Mouse (Mus musculus): ENCODE results near the gene Cryz.

Gene Cryz

DNA sequence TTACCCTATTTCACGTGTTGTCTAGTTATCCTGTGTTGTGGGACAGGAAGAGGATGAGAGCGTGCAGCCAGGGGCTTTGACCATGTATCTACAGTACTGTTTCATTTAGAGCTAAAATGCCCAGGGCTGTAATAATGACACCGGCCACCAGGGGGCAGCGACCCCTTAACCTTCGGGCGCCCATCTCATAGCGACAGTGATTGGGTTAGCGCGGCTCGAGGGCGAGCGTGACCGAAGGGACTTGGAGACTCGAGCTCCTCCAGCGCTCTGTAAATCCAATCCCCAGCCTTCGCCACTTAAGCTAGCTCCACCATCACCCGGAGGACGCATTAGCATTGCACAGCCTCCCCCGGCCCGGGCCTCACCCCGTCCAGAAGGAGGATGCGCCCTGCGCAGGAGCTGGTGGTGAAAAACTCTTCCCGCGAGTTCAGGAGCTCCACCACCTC is at the start of gene Cryz:
Gene Cryz, plus strand, starts transcription at position 224 of the 446 bp plus-strand sequence.
- DNase-seq (ENCODE audit: low spot score): peak; percentile 94

DNA sequence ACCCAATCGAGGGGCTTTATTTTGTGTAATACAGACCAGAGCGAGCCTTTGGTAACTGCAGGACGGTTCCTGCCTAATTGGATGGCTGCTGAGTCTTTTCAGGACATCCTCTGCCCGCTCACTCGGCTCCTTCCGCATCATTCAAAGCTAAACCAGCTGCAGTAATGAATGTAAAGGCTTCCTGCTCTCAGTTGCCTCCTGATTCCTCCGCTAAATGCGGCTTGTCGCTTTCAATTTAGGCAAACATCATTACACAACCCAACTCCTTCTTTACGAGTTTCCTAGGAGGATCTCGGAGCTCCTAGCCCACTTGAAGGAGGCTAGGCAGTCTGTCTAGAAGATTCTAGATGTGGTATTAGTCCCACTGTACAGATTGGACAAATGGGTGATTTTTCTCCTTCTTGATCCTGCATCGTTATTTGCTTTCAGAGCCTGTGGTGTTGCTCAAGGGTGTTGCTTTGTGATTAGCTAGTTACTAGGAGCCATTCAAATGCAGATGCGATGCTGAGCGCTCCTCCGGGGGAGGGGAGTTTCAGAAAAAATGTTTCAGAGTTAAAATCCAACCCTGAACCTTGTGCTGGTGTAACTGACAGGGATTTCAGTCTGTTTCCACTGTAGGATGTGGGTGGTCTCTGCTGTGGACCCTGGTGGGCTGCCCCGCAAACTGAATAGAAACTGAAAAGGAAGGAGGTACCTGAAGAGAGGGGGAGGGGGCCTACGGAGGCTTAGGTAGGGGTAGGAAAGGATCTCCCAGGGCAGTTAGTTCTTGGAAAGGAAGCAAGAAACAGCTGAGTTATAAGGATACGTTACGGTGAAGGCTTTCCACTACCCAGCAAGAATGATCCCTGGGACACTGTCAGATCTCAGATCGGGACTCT is 48.7 kb upstream of the Cryz start:
- DNase-seq (ENCODE audit: low spot score): no peak

DNA sequence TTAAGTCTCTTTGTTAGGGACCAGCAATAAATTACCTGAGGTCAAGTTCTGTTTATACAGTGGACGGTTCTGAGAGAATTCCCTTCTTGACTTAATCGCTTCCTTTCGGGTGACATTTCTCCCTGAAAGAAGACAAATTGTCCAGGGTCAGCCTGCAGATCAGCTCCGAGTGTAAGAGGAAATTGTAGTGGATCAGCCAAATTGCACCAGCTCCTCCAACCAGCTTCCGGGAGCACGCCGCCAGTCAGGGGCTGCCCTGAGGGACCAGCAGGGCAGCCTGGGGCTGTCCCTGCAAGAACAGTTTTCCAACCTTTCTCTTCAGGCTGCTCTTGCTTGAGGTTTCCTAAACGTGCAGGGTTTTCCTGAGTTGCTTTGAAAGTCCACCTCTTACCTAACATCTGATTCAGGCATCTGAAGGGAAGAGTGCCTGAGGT is 47.6 kb upstream of the Cryz start:
- no peak for DNase-seq (ENCODE audit: low spot score)

DNA sequence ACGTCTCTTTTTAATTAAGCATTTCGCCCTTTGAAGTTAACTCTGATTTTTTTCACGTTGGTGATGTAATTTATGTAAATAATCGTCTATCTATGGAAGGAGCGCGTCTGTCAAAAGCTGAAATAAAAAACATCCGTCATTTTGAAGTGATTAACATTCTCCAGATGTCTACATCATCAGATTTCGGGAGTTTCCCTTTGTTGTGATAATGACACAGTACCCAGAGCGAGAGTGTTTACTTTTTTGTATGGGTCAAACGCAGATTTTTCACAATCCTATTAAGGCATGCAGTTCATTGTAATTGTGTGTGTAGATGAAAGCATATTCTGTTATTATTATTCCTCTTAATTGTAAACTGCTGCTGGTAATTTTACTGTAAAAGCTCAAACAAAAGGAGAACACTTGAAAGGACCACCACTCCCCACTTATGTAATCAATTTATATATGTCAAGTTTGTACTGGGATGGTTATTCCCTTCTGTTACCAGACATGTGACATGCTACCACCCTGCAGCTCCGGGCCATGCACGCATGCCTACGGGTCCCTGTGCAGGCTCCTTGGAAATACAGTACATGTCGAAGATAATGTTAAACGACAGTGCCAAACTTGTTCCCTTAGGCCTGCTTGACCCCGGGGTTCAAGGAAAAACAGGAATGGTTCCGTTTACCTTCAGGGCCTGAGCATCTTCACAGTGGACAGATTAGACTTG is 46.0 kb upstream of the Cryz start:
- DNase-seq (ENCODE audit: low spot score): no peak

DNA sequence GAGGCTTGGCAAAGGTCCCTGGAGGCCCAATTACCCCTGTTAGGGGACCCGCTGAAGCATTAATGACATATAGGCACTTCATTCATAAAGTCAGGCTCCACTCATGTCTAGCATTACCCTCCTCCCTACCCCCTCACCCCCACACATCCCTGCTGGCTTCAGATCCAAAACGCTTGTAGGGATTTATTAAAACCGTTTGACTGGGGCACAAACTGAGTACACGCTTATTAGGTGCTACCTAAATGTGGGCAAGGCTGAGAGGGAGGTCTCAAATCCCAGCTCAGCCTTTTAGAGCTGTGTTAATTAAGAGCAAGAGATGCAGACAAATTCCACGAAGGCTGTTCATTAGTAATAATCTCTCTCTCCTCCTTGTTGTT is 45.5 kb upstream of the Cryz start:
- no peak for DNase-seq (ENCODE audit: low spot score)

DNA sequence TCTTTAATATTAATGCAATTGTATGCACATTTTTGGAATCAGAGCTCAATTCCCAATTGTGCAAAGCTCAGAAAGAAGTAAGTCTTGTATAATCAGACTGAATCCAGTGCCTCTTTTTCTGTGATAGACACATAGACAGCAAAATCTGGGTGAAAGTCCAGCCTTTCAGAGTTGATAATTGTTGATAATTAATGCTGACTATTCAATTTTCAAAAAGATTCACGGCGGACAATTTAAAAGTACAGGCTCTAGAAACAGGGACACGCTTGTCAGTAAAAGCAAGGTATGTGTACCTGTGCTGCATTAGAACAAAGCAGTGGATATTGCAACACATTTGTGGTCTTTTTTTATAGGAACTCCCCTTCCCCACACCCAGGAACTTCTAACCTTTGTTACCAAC is 34.3 kb upstream of the Cryz start:
- DNase-seq (ENCODE audit: low spot score): no peak

DNA sequence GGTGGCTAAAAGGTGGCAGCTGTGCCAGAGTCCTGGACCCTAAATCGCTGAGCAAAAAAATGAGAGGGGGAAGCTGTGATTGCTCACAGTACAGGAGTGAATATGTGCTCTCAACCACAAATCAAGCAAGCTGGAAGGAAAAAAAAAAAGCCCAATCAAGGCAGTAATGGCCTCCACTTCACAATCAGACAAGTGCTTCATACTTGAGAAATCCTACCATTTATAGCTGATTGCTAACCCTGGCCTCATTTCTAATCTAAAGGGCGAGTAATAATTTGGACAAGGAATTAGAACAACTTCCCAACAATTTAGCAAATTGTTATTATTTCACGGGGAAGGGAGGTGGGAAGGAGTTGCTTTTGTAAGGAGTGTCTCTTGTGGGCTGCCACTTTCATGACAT is 31.1 kb upstream of the Cryz start:
- DNase-seq (ENCODE audit: low spot score): no peak

DNA sequence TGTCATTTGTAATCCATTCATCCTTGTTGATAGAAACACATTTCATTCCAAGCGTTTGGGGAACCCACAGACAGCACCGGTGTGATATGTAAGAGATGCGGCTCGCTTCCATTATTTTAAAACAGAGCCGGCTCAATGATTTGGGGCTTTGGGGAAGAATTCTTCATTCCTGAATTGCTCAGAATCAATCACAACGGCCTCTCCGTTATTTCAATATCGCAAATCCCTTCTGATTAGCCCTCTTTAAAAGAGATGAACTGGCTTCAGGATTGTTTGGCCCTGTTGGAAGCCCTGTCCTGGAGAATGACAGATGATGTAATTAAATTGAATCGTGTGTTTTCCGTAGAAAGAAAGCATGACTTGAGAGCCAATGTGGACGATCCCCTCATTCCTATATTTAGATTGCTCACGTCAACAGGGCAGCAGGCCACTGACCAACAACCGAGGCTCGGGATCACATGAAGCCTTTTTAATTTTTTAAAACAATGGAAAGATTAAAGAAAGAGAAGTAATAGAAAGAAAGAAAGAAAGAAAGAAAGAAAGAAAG is 26.4 kb upstream of the Cryz start:
- DNase-seq (ENCODE audit: low spot score): no peak

DNA sequence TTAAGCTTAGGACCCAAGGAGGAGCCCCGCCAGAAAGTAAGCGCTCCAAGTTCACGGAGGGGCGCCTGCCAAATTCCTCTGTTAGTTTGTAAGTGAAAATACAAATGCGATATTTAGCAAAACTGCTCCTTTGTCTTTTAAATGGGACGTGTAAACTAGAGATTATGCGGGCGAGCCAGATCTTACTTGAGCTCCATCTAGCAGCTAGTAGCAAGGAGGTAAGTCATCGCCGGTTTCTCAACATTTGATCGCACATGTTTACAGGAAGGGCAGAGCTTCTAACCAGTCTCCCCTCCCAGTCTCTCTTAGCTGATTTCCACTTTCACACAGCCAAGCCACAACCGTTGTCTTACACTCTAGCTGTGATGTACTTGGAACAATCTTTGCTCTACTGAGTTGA is 25.7 kb upstream of the Cryz start:
- no peak for DNase-seq (ENCODE audit: low spot score)

DNA sequence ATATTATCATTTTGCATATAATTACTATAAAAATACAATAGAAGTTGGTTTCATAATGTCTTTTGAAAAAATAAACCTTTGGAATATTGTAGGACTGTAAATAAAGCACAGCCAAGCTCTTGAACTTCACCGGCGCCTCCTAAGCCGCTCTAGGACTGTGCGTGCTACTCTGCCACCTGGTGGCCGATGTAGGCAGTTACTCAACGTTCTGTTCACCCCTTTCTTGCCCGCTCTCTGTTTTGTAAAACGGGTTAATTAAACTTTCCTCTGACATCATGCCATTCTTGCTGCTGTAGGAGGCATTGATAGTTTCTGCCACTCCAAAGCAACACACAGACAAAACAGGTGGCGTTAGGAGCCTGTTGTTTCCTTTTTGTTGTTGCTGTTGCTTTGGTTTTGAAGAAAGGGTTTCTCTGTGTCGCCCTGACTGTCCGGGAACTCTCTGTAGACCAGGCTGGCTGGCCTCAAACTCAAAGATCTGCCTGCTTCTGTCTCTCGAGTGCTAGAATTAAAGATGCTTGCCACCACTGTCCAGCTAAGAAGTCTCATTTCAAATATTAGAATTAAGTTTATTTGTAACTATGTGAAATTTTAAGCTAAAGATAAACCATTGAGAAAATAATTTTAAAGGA is 24.1 kb upstream of the Cryz start:
- DNase-seq (ENCODE audit: low spot score): peak; percentile 62

DNA sequence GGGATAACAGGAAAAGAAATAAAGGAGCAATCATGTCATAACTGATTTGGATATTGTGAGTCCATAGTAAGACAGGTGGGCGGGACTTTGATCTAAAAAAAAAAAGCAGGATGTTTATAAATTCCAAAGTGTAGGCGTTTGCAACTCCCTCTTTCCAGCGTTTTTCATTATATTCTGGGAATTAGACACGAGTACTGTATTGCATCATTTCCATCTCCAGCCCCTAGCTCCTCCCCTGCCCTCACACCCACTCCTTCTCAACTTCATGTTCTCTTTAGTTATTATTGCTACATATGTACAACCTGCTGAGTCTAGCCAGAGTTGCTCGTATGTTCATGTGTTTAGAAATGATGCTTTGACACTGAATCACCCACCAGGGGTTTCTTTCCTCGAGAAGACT is 22.8 kb upstream of the Cryz start:
- DNase-seq (ENCODE audit: low spot score): no peak

DNA sequence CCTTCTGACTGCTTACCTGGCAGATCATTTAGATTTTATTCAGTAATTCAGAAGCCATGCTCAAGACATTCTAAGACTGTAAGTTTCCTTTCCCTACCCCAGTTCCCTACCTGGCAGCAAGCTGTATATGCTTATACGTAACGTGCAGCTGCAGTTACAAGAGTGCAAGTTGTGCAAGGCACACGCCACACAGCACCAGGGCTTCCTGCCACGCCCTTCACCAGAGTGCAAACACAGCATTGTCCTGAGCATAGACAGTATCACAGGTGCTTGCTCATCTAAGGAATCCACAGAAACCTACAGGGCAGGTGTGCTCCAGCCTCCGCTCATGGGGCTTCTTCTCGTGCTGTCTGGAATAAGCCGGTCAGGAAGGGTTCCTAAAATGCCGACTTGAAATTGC is 18.6 kb upstream of the Cryz start:
- no peak for DNase-seq (ENCODE audit: low spot score)

DNA sequence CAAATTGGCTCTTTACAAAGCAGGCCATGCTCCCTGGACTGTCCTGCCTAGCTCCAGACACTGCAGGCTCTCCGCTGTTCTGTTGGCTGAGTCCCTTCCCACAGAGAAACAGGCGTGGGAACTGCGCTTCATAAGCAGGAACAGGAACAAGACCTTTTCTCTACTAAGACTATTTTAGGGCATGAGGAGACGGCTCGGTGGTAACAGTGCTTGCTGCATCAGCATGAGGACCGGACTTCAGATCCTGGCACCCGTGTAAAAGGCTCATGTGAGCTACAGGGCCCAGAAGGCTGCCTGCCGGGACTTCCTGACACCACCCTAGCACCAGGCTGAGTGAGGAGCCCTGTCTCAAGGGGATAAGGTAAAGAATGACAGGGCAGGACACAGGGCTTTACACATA is 12.2 kb upstream of the Cryz start:
- peak; percentile 12 for DNase-seq (ENCODE audit: low spot score)

DNA sequence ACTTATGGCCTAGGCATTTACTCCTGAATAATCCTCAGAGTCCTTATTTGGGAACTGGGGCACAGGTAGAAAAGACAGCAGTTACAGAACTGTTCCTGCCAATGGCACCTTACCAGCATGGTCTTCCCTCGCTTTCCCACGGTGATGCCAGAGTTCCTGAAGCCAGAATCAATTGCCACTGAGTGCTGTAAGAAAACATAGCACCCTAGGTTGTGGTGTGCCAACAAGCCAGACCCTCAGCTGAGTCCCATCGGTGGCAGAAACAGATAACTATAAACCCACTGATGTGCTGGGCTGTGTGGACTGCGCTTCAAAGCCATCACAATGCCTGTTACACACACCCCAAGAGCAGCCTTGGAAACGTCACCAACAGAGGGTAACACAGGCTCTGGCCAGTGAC is 5.5 kb upstream of the Cryz start:
- no peak for DNase-seq (ENCODE audit: low spot score)

DNA sequence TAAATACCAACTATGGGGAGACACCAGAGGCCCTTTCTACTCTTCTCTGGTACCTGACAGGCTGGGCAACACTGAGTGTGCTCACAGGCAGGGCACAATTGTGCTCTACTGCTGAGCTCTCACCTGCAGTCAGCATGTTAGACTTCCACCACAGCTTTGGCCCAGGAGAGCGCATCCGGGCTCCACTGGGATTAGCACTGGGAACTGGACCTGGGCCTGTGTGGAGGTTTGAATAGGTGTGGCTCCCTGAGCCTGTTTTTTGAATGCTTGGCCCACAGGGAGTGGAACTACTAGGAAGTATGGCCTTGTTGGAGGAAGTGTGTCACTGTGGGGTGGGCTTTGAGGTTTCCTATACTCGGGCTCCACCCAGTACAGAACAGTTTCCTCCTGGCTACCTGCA is 4.9 kb upstream of the Cryz start:
- no peak for DNase-seq (ENCODE audit: low spot score)

DNA sequence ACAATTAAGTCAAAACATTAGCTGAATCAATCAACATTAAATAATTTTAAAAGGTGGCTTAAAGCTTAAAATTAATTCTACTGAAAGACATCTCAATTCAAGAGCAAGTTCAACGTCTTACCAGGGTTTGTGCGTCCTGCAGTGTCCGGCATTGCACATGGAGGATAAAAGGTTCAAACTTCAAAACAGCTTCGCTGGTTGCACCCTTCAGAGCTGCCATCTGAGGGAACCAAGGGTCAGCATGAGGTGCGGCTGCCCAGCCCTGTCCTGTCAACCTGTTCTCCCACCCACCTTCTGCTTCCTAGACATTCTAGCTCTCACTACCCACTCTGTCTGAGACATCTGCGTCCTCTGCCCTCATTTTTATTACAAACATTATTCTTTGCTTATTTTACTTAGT is 2.9 kb upstream of the Cryz start:
- DNase-seq (ENCODE audit: low spot score): no peak

DNA sequence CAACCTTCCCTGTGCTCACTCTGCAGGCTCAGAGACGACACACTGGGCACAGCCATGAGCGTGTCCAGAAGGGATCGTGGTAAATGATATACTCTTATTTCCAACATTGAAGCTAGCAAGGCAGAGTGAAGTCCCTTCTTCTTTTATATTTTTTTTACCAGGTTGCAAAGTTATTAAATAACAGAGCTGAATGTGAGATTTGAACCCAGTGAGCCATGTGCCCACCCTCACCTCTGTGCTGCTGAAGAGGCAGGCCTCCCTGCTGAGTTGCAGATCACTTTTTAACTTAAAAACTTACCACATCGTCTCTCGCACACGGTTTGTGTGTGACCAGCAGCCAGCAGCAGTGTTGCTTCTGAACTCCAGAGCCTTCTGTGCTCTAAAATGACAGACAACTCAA is 2.4 kb upstream of the Cryz start:
- DNase-seq (ENCODE audit: low spot score): no peak

DNA sequence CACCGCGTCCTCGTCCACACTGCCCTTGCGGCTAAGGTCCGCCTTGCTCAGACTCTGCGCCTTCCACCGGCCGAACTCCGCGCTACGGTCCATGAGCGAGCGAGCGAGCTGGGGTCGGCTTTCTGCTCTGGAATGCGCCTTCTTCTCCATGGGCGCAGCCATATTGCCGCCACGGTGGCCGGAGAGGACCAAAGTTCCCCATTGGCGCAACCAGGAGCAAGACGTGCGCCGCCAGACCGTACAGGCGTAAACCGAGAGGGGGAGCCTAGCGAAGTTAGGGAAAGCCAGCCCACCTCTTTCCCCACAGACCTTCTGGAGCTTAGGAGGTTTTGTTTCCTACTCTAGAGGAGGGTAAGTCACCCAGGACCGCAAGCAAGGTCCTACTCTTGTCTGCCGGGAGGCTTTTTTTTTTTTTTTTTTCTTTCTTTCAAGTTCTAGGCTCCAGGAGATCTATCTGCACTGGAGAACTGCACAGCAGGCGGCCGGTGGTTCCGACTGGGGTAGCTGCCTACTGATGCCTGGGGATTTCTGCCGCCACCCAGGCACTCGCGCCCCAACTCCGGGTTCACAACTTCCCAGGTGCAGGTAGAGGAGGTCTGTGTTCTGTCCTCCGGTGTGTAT is 533 bp downstream of the Cryz start, which contains the start of gene Tyw3:
Gene Tyw3, minus strand, starts transcription at position 171 of the 621 bp plus-strand sequence.
- DNase-seq (ENCODE audit: low spot score): peak; percentile 96

DNA sequence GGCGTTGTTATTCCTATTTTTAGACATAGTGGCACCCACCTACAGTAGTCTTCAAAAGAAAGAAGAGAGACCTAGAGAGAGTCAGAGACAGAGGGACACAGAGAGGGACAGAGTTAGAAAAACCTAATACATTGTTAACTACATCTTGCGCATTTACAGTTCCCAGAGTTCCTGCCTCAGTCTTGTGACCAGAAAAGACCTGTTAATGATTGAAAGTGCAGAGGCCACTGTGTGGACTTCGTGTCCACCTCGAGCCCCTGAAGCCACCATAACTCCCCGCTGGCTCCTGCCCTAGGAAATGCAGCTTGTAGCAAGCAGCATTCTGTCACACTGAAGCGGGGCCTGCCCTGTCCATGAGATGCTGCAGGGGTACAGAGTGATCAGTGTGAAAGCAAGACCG is 1.1 kb downstream of the Cryz start:
- DNase-seq (ENCODE audit: low spot score): no peak

DNA sequence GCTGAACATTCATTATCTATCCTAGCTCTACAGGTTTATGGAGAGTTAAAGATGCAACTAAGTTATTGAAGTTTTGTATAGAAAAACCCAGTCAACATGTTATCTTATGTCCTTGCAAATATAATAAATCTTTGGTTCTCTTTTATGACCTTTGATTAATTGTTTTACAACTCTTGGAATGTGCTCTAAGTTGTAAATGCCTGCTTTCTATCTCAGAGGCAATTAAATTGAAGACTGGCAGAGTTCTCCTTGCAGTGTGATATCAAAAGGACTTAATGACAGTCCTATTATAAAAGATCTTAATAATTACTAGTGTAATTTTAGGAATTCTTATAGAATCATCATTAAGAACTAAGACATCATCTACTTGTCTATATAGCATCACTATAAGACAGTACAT is 5.6 kb downstream of the Cryz start:
- DNase-seq (ENCODE audit: low spot score): no peak

DNA sequence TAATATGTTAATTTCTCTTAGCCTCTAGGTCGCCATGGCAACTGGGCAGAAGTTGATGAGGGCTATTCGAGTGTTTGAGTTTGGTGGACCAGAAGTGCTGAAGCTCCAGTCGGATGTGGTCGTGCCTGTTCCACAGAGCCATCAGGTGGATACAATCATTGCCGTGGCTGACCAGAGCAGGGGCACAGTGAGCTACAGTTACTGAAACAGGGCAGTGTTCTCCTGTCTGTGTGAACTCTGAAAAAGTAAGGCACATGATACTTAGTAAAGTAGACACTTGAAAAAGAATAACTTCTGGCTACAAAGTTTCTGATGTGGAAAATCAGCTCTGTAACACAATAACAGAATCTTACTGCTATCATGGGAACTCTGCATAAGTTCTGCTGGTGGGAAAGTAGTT is 8.4 kb downstream of the Cryz start:
- no peak for DNase-seq (ENCODE audit: low spot score)

DNA sequence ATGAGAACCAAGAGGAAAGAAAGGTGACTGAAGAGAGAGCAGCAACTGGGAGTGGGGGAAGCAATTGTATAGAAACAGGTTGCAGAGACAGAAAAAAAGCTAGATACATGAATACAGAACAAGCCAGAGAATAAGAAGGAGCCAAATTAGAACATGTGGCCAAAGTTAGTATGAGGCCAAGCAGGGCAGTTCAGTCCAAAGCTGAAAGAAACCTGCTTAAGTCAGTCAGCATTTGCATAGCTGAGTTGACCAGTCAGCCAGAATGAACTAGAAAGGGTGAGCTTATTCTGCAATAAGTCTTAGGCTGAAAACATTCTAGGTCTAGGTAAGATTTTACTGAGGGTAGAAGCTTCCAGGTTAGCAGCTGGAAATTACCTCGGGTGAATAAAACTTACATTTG is 11.4 kb downstream of the Cryz start:
- DNase-seq (ENCODE audit: low spot score): no peak

All from layer of hippocampus, adult 11-12 months (tissue).